Mouse (Mus musculus) CH12.LX (cell line): Measurements from ENCODE around the gene Arvcf.

Experiments
- CTCF ChIP-seq, 2 experiments: IDR thresholded peaks in 1 of 2; conservative IDR thresholded peaks in 1 of 2; 2 replicates each; pipeline ENCODE4 v1.5.1; 2011 to 2012; ENCODE audit warnings: low read depth in 2 of 2, low read length in 2 of 2, improper control_type of control experiment in 1 of 2, inconsistent platforms in 1 of 2, mild to moderate bottlenecking in 1 of 2, moderate library complexity in 1 of 2
- HCFC1 ChIP-seq: IDR thresholded peaks from 2 replicates; pipeline ENCODE4 v1.6.1; 2012; ENCODE audit warnings: low read depth, mild to moderate bottlenecking, inconsistent platforms, low read length, improper control_type of control experiment
- RCOR1 ChIP-seq: conservative IDR thresholded peaks from 2 replicates; pipeline ENCODE4 v1.6.1; 2012; ENCODE audit warnings: low read depth, mild to moderate bottlenecking, inconsistent platforms, low read length, improper control_type of control experiment
- USF1 ChIP-seq: IDR thresholded peaks from 2 replicates; pipeline ENCODE4 v1.6.1; 2014; ENCODE audit warnings: low read depth, mild to moderate bottlenecking, inconsistent platforms, low read length, improper control_type of control experiment

DNA sequence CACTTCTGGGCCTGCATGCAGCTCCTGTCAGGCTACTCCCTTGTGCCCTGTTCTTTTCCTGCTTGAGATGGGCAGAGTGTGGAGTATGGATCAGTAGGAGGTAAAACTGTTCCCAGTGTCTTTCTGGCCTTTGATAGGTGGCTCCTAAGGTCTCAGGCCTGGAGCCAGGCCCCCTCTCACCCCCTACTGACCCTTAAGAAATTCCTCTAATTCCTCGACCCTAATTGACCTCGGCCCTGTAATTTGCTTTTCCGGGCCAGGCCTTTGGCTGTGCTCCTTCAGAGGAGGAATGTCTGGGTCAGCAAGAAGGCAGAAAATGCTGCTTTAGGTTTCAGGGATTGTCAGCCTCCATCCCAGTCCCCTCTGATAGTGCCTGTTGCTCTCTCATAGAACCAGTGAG, 35.8 kb downstream of the Arvcf start:
- TF ChIP-seq HCFC1 = no peak
- TF ChIP-seq CTCF (conservative IDR thresholded peaks at IDR 0.05 in 1 of 2, IDR thresholded peaks at IDR 0.05 in 1 of 2; ENCODE audit: low read depth in 2 of 2, low read length in 2 of 2) = no peak
- TF ChIP-seq USF1 = no peak
- no peak for TF ChIP-seq RCOR1
